Mouse (Mus musculus) megakaryocyte, embryonic 14.5 days (primary cell): ENCODE data around the gene Sh3pxd2b.

Source experiments
- FLI1 ChIP-seq: IDR thresholded peaks from 2 replicates; pipeline ENCODE4 v1.6.1; 2012; ENCODE audit warnings: low read length, inconsistent platforms, mixed read lengths
- GATA1 ChIP-seq: IDR thresholded peaks from 3 replicates; pipeline ENCODE4 v1.6.1; 2012; ENCODE audit warnings: mixed read lengths, low read length, inconsistent platforms, borderline replicate concordance

DNA sequence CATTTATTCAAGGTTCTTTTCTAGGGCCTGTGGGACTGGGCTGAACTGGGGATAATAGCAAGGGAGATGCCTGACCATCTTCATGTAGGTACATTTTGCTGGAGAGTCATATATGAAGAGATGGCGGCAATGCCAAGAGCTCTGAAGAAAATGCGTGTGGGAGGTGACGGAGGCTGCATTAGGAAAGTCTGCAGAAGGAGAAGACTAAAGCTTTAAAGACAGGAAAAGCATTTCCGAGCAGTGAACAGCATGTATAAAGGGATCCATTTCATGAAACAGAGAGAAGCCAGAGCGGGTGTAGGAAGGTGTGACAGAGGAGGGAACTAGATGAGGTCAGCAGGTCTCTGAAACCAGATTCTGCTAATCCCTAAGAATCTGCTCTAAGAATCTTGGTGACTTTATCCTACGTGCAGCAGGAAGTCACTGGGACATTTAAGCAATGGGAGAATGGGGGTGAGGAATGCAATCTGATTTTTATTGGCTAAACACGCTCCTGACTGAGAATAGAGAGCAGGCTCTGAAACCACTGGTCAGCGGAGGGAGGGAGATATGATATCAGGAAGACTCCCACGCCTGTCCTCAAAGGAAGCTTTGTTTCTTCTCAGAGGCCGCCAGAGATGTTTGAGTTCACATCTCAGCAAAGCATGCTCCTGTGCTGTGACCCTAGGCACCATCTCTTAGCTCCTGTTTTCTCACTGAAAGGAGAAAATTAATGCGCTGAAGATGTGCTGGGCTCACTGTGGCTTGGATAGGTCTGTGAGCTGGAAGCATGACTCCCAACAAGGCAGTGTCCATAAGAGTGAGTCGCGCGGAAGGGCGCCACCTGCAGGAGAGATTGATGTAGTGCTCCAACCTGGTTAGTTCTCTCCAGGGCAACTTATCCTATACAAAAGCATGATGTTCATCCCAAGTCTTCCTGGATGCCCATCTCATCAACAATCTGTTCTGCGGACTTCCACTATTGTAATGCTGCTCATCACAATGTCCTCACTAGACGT, 6.8 kb upstream of the Sh3pxd2b start:
- TF ChIP-seq GATA1 (no peak), FLI1 (no peak)
